Mouse (Mus musculus): Measurements from ENCODE around the gene Phf13. TPM values are rescaled to one million over a fixed set of nuclear protein-coding genes. Genes with fewer than 3 reads are reported as not detected.
A peak's percentile ranks its signal among the peaks of the same experiment; 100 is the strongest.

Gene Phf13
- polyA plus RNA-seq, 1 experiment, result 19.6 TPM

DNA sequence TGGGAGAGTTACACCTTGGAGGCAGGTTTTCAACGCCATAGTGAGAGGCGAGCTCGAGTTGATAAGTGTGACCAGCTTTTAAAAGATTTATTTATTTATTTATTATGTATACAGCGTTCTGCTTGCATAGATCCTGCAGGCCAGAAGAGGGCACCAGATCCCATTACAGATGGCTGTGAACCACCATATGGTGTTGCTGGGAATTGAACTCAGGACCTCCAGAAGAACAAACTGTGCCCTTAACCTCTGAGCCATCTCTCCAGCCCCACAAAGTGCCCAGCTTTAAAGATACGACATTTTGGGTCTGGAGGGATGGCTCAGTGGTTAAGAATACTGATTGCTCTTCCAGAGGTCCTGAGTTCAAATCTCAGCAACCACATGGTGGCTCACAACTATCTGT lies 33.0 kb upstream of the Phf13 start:
- no peak for TF ChIP-seq POLR2A (IDR thresholded peaks at IDR 0.05; ENCODE audit: borderline replicate concordance, extremely low read depth, insufficient read depth, insufficient read length, poor library complexity, severe bottlenecking)
- peak; percentile 8; the same call in 1 of the 2 replicates for TF ChIP-seq CTCF (IDR thresholded peaks at IDR 0.05; ENCODE audit: borderline replicate concordance, extremely low read depth, insufficient read depth, insufficient read length)
- peak; percentile 8 for DNase-seq (ENCODE audit: low read depth)

DNA sequence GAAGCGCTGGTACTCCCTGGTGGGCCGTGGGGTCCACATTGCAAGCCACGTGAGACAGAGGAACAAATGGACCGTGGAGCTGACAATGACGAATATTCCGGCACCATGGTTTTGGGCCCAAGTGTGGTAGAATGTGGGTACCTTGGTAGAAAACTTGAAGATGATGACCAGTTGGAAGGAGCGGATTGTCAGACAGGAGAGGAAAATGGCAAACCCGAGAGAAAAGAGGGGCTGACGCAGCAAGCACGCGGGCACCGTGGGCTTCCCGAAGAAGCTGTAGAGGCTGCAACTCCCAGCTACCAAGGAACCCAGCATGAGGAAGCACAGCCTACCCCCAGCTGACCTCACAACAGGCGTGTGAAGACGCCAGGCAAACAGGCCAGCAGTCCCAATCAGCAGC lies 32.4 kb upstream of the Phf13 start:
- no peak for TF ChIP-seq POLR2A (IDR thresholded peaks at IDR 0.05; ENCODE audit: borderline replicate concordance, extremely low read depth, insufficient read depth, insufficient read length, poor library complexity, severe bottlenecking)
- TF ChIP-seq CTCF (IDR thresholded peaks at IDR 0.05; ENCODE audit: borderline replicate concordance, extremely low read depth, insufficient read depth, insufficient read length), result no peak
- no peak for DNase-seq (ENCODE audit: low read depth)

DNA sequence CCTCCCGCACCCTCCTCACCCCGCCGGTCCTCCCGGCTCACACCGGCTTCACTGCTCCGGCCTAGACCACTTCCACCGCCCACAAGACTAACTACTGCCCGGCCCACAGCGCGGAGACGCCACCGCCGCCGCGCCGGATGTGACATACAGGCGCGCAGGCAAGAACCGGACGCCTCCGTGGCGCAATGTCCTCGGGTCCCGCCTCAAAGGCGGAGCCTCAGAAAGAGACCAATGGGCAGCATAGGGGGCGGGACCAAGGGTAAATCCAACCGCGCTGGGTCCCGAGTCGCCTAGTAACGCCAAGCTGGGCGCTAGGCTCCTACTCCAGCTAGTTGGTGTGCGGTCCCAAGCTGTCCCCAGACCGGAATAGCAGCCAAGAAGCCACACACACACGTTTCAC lies 31.5 kb upstream of the Phf13 start, which contains the start of gene Zbtb48:
Zbtb48 (minus strand) TSS at position 148 of the 400 bp plus-strand sequence.
- TF ChIP-seq POLR2A (IDR thresholded peaks at IDR 0.05; ENCODE audit: borderline replicate concordance, extremely low read depth, insufficient read depth, insufficient read length, poor library complexity, severe bottlenecking), result peak; percentile 71; the same call in 1 of the 2 replicates
- no peak for TF ChIP-seq CTCF (IDR thresholded peaks at IDR 0.05; ENCODE audit: borderline replicate concordance, extremely low read depth, insufficient read depth, insufficient read length)
- peak; percentile 98 for DNase-seq (ENCODE audit: low read depth)

DNA sequence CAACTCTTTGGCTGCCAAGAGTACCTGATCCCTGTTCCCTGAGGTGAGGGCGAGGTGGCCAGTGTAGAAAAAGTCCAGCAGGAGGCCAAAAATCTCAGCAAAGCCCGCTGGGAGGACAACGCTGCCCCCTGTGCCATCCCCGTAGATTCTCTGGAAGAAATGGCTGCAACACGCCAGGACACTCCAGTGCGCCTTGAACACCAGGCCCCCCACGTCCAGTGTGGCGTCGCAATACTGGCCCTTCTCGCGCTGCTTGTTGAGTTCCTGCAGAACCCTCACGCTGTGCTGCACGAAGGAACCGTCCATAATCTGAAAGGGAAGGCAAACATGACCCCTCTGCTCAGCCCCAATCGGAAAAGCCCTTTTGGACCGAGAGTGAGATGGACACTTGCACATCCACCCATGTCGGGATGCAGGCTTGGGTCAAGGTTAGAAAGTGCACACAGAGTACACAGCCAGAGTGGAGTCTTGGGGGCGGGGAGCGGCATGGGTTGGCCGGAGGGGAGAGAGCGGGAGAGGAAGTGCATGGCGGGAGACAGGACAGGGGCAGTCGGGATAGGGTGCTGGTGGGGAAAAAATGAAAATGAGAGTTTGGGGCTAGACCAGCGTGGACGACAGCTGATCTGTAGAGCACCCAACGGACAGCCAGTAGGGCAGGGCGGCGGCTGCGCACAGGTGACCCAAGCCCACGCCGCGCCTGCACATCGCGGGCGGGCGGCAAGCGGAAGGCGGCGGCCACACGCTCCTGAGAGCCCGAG lies 30.9 kb upstream of the Phf13 start:
- TF ChIP-seq CTCF (IDR thresholded peaks at IDR 0.05; ENCODE audit: borderline replicate concordance, extremely low read depth, insufficient read depth, insufficient read length), result no peak
- TF ChIP-seq POLR2A (IDR thresholded peaks at IDR 0.05; ENCODE audit: borderline replicate concordance, extremely low read depth, insufficient read depth, insufficient read length, poor library complexity, severe bottlenecking), result no peak
- no peak for DNase-seq (ENCODE audit: low read depth)

DNA sequence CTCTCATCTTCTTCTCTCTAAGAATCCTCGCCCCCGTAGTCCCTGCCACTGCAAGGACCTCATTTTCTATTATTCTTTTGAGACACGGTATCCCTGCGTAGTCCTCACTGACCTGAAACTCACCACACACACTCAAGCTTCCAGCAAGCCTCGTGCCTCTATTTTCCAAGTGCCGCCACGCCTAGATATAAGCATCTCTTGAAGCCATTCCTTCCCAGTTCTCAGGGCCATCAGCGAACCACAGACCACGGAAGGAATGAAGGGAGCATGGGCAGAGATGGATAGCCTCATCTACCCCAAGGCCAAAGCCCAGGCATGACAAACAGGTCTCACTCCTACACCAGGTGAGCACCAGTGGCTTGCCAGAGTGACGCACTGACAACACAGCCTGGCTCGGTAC lies 28.5 kb upstream of the Phf13 start:
- no peak for TF ChIP-seq POLR2A (IDR thresholded peaks at IDR 0.05; ENCODE audit: borderline replicate concordance, extremely low read depth, insufficient read depth, insufficient read length, poor library complexity, severe bottlenecking)
- TF ChIP-seq CTCF (IDR thresholded peaks at IDR 0.05; ENCODE audit: borderline replicate concordance, extremely low read depth, insufficient read depth, insufficient read length), result no peak
- DNase-seq (ENCODE audit: low read depth), result no peak

DNA sequence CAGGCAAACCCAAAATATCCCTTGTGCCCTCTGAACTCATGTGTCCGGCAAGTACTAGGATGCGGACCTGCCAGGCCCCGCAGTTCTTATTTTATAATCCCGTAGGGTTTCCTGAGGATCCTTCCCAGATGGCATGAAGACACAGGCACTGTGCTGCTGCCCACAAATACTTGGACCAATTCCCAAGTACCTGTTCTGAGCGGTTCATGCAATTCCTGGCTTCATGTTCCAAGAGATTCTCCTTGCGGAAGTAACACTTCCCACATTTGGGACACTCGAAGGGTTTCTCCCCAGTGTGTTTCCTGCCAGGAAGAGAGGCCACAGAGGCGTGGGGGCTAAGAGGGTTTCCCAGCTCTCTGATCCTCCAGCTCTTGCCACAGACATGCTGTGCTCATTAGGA lies 26.4 kb upstream of the Phf13 start:
- no peak for TF ChIP-seq POLR2A (IDR thresholded peaks at IDR 0.05; ENCODE audit: borderline replicate concordance, extremely low read depth, insufficient read depth, insufficient read length, poor library complexity, severe bottlenecking)
- no peak for TF ChIP-seq CTCF (IDR thresholded peaks at IDR 0.05; ENCODE audit: borderline replicate concordance, extremely low read depth, insufficient read depth, insufficient read length)
- DNase-seq (ENCODE audit: low read depth), result no peak

DNA sequence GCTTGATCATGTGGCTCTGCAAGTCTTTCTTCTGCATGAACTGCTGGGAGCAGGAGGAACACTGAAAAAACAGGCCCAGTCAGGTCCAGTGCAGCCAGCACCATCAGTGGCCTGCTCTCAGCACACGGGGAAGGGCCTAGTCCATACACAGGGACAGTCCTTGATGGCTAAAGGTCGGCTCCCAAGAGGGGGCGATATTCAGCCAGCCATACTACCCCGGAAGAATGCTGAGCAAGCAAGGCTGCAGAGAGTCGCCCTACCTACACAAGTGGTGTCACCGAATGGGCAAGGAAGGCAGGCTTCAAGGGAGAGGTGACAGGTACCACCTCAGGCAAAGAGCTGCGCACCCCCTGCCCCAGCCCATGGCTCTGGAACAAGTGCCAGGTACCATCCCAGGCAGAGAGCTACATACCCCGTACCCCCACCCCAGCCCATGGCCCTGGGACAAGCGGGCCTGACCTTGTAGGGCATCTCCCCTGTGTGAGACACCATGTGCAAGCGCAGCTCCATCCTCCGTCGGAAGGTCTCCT lies 25.6 kb upstream of the Phf13 start:
- TF ChIP-seq POLR2A (IDR thresholded peaks at IDR 0.05; ENCODE audit: borderline replicate concordance, extremely low read depth, insufficient read depth, insufficient read length, poor library complexity, severe bottlenecking), result no peak

DNA sequence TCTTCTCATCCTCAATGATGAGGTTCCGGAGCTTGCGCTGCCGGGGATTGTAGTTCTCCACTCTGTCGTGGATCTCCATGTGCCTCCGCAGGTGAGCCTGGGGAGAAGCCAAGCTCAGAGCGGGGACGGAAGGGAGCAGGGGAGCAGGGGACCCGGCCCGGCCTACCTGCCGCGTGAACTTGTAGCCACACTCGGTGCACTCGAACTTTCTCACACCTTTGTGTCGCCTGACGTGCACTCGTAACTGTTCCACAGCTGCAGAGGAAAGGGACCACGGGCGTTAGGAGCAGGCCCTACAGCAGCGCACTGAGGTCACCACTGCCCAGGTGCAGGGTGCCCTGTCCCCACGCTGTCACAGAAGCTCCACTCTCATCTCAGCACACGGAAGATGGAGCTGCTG lies 24.0 kb upstream of the Phf13 start:
- TF ChIP-seq CTCF (IDR thresholded peaks at IDR 0.05; ENCODE audit: borderline replicate concordance, extremely low read depth, insufficient read depth, insufficient read length), result no peak
- DNase-seq (ENCODE audit: low read depth), result no peak

More for the DNA sequence above, 25.6 kb upstream of the Phf13 start:
- DNase-seq (ENCODE audit: low read depth), result no peak

DNA sequence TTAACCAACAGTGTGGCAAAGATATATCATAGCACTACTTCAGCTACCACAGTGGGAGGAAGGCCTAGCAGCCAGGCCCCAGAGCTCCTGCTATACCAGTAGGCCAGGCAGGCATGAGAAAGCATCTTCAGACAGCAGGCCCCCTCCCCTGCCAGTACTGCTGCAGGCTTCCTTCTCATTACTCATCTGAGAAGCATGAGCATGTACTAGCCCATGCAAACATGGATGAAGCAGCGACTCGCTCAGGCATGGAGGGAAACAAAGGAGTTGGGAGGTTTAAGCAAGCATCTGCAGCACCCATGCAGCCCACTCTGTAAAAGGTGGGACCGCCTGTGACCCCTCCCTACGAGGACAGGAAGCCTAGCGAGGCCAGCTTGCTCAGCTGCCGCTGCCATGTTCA lies 23.0 kb upstream of the Phf13 start:
- no peak for DNase-seq (ENCODE audit: low read depth)
- TF ChIP-seq POLR2A (IDR thresholded peaks at IDR 0.05; ENCODE audit: borderline replicate concordance, extremely low read depth, insufficient read depth, insufficient read length, poor library complexity, severe bottlenecking) (no peak), CTCF (IDR thresholded peaks at IDR 0.05; ENCODE audit: borderline replicate concordance, extremely low read depth, insufficient read depth, insufficient read length) (no peak)

DNA sequence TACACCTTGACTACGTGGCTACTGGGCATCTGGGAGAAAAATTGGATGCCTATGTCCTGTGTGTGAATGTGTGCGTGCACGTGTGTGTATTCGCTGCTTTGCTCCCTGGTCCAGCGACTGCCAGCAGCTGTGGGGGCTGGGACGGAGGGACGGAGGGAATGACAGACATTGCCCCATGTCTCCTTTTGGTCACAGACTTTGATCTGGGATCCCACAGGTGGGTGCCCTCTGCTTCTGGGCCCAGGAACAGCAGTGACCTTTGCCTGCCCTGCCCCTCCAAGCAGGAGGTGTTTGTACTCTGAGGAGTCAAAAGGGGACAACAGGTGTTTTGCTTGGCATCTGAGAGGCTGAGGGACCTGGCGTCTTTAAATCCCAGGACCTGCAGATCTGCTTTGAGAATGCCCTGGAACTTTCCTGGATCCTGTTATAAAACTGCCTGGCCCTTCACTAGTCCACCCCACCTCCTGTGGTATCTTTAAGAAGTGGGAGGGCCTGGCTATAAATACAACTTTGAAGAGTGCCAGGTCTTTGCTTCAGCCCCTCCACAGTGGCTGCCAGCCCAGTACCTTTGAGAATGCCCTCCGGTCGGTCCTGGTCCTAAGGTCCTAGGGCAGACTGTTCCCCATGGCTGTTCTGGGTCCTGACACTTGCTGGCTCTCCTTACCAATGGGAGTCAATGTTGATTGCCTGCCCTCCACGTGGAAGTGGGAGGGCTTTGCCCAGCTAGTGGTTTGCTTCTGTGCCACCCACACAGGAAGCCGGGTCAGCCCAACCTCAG lies 17.2 kb upstream of the Phf13 start:
- no peak for DNase-seq (ENCODE audit: low read depth)
- no peak for TF ChIP-seq CTCF (IDR thresholded peaks at IDR 0.05; ENCODE audit: borderline replicate concordance, extremely low read depth, insufficient read depth, insufficient read length)
- no peak for TF ChIP-seq POLR2A (IDR thresholded peaks at IDR 0.05; ENCODE audit: borderline replicate concordance, extremely low read depth, insufficient read depth, insufficient read length, poor library complexity, severe bottlenecking)

DNA sequence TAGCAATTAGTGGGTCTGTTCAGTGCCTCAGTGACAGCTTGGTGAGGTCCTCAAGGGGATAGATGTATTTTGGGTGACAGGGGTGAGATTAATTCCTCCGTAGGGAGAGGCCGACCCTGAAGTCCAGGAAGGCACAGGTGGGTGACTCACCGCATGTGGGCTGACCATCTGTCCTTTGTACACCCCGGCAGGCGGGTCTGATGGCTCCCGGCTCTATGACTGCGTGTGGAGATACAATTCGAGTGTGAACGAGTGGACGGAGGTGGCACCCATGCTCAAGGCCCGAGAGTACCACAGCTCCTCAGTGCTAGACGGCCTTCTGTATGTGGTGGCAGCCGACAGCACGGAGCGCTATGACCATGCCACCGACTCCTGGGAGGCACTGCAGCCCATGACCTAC lies 16.1 kb upstream of the Phf13 start:
- TF ChIP-seq POLR2A (IDR thresholded peaks at IDR 0.05; ENCODE audit: borderline replicate concordance, extremely low read depth, insufficient read depth, insufficient read length, poor library complexity, severe bottlenecking), result no peak
- no peak for TF ChIP-seq CTCF (IDR thresholded peaks at IDR 0.05; ENCODE audit: borderline replicate concordance, extremely low read depth, insufficient read depth, insufficient read length)
- no peak for DNase-seq (ENCODE audit: low read depth)
